Mouse (Mus musculus): Measurements from ENCODE around the gene Phlpp1. TPM values are rescaled to one million over a fixed set of nuclear protein-coding genes. Genes with fewer than 3 reads are reported as not detected.
A peak's percentile ranks its signal among the peaks of the same experiment; 100 is the strongest.

Gene Phlpp1
- polyA plus RNA-seq, 1 experiment from 2014 or later: 4.2 TPM

DNA sequence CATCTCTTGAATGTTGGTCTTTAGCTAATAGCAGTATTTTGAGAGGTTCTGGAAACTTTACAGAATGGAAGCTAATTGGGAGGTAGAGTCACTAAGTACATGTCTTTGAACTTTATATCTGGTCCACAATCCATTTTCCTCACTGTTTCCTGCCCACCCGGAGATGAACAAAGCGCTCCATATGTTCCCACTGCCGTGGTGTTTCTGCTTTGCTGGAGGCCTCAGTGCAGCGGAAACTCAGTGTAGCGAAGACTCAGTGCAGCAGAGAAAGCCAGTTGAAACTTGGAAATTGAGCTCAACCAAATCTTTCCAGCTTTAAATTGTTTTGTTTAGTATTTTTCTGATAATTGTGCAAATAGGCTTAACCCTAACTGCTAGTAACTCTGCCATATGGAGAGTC lies 26.4 kb downstream of the Phlpp1 start:
- H3K4me1 ChIP-seq (replicated peaks): peaks cover 63% of the 10 kb centered on the region
- H3K36me3 ChIP-seq: no peaks in the 10 kb centered on the region
- no peak overlapping the region for H3K4me2 ChIP-seq
- WGBS: 71% methylated on average over 5 of the region's 5 CpGs
- H3K9ac ChIP-seq: no peak overlapping the region
- no peak overlapping the region; the same call in 1 of the 2 replicates for H3K27ac ChIP-seq
- no peaks in the 10 kb centered on the region for H3K9me3 ChIP-seq (replicated peaks)
- ATAC-seq (replicated peaks; ENCODE audit: insufficient number of reproducible peaks, insufficient read depth, low FRiP score, low read depth): no peak
- H3K4me3 ChIP-seq: no peak overlapping the region
- no peaks in the 10 kb centered on the region for H3K27me3 ChIP-seq

DNA sequence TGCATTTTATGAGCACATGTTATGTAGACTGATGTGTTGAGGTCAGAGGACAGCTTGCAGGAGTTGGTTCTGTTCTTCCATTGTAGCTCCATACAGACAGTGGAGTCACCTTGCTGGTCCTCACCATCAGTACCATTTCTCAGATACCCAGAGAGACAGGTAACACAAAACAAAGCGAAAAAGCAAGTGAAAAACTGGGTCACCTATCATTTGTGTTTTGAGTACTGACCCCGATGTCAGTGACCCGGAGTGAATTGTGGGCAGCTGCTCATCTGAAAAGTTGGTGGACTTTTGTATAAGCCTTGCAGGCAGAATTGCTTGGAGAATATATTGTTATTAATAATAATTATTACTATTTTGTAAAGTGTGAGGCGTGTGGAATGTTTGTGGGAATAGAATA lies 27.6 kb downstream of the Phlpp1 start:
- ATAC-seq (replicated peaks; ENCODE audit: insufficient number of reproducible peaks, insufficient read depth, low FRiP score, low read depth): no peak
- Histone ChIP-seq H3K27me3 (no peaks in the 10 kb centered on the region), H3K36me3 (no peaks in the 10 kb centered on the region), H3K4me1 (replicated peaks) (peaks cover 62% of the 10 kb centered on the region), H3K27ac (peak overlapping the region; percentile 87), H3K9me3 (replicated peaks) (no peaks in the 10 kb centered on the region), H3K4me2 (no peak overlapping the region), H3K4me3 (no peak overlapping the region), H3K9ac (no peak overlapping the region)
- WGBS: 81% methylated on average over 4 of the region's 4 CpGs

DNA sequence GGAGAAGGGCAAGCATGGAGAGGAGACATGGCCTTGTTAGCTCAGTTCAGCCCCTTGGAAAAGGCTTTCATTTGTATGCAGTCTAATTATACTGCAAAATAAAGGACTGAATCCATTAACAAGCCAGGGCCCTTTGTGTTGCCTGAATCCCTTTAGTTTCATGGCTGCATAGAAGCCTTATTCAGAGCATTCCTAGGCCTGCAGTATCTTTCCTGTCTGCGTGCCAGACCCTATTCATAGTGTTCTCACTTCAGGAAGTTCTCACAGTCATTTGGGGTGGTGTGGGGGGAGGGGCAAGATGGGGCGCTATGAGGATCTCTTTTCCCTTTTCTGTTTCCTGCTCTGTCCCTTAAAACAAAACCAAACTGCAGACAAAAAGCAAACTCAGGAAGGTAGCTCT lies 28.1 kb downstream of the Phlpp1 start:
- peak overlapping the region; percentile 37 for H3K4me2 ChIP-seq
- H3K9ac ChIP-seq: no peak overlapping the region
- peak; percentile 65 for ATAC-seq (replicated peaks; ENCODE audit: insufficient number of reproducible peaks, insufficient read depth, low FRiP score, low read depth)

DNA sequence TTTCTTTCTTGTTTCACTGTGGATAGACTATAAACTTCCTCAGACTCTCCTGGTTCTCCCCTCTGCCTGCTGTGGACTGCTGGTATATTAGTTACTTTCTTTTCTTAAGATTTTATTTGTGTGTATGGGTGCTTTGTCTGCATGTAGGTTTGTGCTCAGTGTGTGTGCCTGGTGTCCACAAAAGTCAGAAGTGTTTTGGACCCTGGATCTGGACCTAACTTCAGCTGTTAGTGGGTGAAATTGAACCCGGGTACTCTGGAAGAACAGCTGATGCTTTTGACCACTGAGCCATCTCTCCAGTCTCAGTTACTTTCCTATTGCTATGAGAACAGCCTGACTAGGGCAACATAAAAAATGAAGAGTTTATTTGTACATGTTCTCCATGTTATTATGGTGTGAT lies 29.5 kb downstream of the Phlpp1 start:
- Histone ChIP-seq H3K36me3 (no peaks in the 10 kb centered on the region), H3K4me2 (no peak overlapping the region), H3K4me3 (no peak overlapping the region), H3K9me3 (replicated peaks) (no peaks in the 10 kb centered on the region), H3K9ac (no peak overlapping the region), H3K4me1 (replicated peaks) (peaks cover 69% of the 10 kb centered on the region), H3K27me3 (no peaks in the 10 kb centered on the region), H3K27ac (peak overlapping the region; percentile 24; the same call in 1 of the 2 replicates)
- ATAC-seq (replicated peaks; ENCODE audit: insufficient number of reproducible peaks, insufficient read depth, low FRiP score, low read depth): no peak
- WGBS: 84% methylated on average over 1 of the region's 1 CpGs

More for the DNA sequence above, 28.1 kb downstream of the Phlpp1 start:
- peaks cover 65% of the 10 kb centered on the region for H3K4me1 ChIP-seq (replicated peaks)
- H3K4me3 ChIP-seq: no peak overlapping the region
- no peaks in the 10 kb centered on the region for H3K36me3 ChIP-seq
- H3K27me3 ChIP-seq: no peaks in the 10 kb centered on the region
- H3K9me3 ChIP-seq (replicated peaks): no peaks in the 10 kb centered on the region
- peak overlapping the region; percentile 87 for H3K27ac ChIP-seq
- WGBS: 7% methylated on average over 2 of the region's 2 CpGs

DNA sequence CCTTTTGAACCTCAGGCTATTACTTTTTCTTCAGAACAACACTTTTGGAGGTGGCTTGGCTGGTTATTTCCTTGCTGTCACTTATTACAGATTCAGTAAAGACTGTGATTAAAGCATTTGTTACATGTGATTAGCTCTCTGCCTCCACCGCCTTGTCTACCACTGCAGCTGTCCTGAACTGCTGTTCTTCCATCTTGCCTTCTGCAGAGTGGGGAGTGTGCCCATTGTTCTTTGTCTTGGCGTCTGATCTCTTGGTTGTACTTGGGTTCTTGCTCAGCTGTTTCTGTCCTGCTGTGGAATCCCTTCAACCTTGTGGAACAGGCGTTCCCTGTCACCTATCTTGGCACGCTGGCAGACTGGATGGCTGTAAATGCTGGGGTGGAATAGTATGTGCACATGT lies 30.4 kb downstream of the Phlpp1 start:
- no peak overlapping the region for H3K4me3 ChIP-seq
- H3K4me2 ChIP-seq: no peak overlapping the region
- H3K9ac ChIP-seq: no peak overlapping the region
- H3K27ac ChIP-seq: peak overlapping the region; percentile 83
- no peak for ATAC-seq (replicated peaks; ENCODE audit: insufficient number of reproducible peaks, insufficient read depth, low FRiP score, low read depth)
- WGBS: 51% methylated on average over 4 of the region's 4 CpGs
- H3K4me1 ChIP-seq (replicated peaks): peaks cover 76% of the 10 kb centered on the region
- H3K9me3 ChIP-seq (replicated peaks): no peaks in the 10 kb centered on the region
- H3K36me3 ChIP-seq: no peaks in the 10 kb centered on the region
- H3K27me3 ChIP-seq: no peaks in the 10 kb centered on the region

DNA sequence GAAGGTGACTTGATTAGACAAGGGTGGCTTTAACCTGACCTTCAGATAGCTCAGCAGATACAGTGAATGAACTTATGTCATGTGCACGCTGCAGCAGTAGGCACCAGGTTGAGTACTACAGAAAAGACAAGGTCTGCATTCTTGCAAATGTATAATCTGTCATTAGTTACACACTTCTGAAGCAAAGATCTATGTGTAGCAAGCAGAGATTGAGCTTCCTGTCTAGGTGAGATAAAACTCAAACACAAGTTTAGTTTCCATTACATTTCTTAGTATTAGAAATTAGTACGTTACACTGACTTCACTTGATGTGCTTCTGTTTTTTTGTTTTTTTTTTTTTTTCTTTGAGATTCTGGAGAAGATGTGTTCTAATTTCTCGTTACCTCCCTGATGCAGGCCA lies 32.4 kb downstream of the Phlpp1 start:
- H3K27me3 ChIP-seq: no peaks in the 10 kb centered on the region
- H3K4me2 ChIP-seq: peak overlapping the region; percentile 51
- H3K4me1 ChIP-seq (replicated peaks): peaks cover 78% of the 10 kb centered on the region
- no peaks in the 10 kb centered on the region for H3K9me3 ChIP-seq (replicated peaks)
- H3K4me3 ChIP-seq: no peak overlapping the region
- no peak for ATAC-seq (replicated peaks; ENCODE audit: insufficient number of reproducible peaks, insufficient read depth, low FRiP score, low read depth)
- no peak overlapping the region for H3K9ac ChIP-seq
- WGBS: 25% methylated on average over 3 of the region's 3 CpGs
- H3K36me3 ChIP-seq: no peaks in the 10 kb centered on the region
- H3K27ac ChIP-seq: peak overlapping the region; percentile 83

DNA sequence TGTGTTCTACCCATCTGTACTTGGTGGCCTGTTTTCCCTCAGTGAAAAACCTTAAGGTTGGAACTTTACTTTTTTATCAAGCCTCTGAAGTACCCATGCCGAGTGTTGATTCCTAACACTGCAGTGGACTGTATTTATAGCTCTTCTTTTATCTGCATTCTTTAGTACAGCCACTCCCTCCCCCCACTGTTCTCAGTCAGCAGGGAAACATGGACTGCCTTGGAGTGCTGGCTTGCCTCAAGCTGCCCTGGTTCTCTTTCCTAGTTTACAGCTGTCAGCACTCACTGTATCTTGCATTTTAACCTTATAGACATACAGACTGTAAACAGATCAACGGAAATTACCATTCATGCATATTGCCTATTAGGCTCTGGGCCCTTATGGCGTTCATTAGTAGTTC lies 32.8 kb downstream of the Phlpp1 start:
- H3K27me3 ChIP-seq: no peaks in the 10 kb centered on the region
- H3K4me1 ChIP-seq (replicated peaks): peaks cover 74% of the 10 kb centered on the region
- no peak overlapping the region for H3K4me3 ChIP-seq
- H3K9ac ChIP-seq: no peak overlapping the region
- H3K27ac ChIP-seq: peak overlapping the region; percentile 83
- H3K36me3 ChIP-seq: no peaks in the 10 kb centered on the region
- ATAC-seq (replicated peaks; ENCODE audit: insufficient number of reproducible peaks, insufficient read depth, low FRiP score, low read depth): peak; percentile 87
- no peaks in the 10 kb centered on the region for H3K9me3 ChIP-seq (replicated peaks)
- 24% methylated on average over 3 of the region's 3 CpGs for WGBS
- peak overlapping the region; percentile 51 for H3K4me2 ChIP-seq

DNA sequence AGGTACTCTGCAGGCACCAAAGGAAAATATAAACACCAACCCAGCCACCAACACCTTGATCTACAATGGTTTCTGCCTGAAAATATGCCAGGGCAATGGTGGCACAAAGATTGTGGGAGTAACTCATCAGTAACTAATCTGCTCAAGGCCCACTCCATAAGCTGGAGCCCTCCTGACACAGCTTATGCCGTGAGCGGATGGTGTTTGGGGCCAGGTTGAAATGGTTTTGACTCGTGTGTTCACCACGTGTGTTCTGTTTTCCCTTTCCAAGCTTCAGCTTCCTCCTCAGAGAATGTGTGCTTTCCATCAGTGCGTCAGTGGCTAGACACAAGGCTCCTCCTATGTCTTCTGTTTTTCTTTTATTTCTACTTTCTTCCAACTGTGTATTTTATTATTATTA lies 37.0 kb downstream of the Phlpp1 start:
- Histone ChIP-seq H3K4me3 (no peak overlapping the region), H3K9me3 (replicated peaks) (no peaks in the 10 kb centered on the region), H3K27ac (no peak overlapping the region), H3K4me1 (replicated peaks) (peaks cover 54% of the 10 kb centered on the region), H3K36me3 (no peaks in the 10 kb centered on the region), H3K27me3 (no peaks in the 10 kb centered on the region), H3K9ac (no peak overlapping the region), H3K4me2 (no peak overlapping the region)
- no peak for ATAC-seq (replicated peaks; ENCODE audit: insufficient number of reproducible peaks, insufficient read depth, low FRiP score, low read depth)
- WGBS: 62% methylated on average over 5 of the region's 5 CpGs

DNA sequence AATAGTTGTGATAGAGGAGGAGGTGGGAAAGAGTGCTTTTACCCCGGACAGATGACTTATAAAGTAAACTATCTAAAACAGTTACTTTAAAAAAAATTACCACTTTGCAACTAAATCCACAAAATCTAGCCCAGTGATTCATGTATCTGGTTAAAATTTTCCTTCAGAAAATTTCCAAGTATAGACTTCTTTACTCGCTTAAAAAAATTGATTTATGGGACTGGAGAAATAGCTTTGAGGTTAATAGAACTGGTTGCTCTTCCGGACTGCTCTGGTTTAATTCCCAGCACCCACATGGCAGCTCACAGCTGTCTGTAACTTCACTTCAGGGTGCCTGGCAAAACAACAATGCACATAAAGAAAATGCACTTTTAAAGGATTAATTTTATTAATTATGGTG lies 38.9 kb downstream of the Phlpp1 start:
- no peak overlapping the region for H3K4me3 ChIP-seq
- H3K4me2 ChIP-seq: no peak overlapping the region
- no peaks in the 10 kb centered on the region for H3K9me3 ChIP-seq (replicated peaks)
- no peak overlapping the region for H3K9ac ChIP-seq
- ATAC-seq (replicated peaks; ENCODE audit: insufficient number of reproducible peaks, insufficient read depth, low FRiP score, low read depth): no peak
- 83% methylated on average over 3 of the region's 3 CpGs for WGBS
- no peak overlapping the region for H3K27ac ChIP-seq
- peaks cover 40% of the 10 kb centered on the region for H3K4me1 ChIP-seq (replicated peaks)
- no peaks in the 10 kb centered on the region for H3K36me3 ChIP-seq
- no peaks in the 10 kb centered on the region for H3K27me3 ChIP-seq

DNA sequence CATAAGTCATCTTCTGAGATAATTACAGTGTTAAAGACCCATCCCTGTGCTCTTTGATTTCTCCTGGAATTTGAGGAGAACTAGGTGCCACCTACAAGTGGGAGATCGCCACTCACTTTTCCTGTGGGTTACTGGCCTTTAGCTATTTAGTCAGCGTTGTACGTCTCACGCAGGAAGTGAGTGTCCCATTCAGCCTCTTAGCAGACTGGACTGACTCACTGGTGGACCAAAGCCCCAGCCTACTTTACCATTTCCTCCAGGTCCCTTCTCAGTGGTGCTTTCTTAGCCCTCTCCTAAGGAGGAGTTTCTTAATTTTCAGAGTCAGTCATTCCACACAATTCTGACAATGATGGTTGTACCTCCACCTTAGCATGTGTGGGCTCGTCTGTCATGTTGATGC lies 39.6 kb downstream of the Phlpp1 start:
- no peaks in the 10 kb centered on the region for H3K9me3 ChIP-seq (replicated peaks)
- 85% methylated on average over 5 of the region's 5 CpGs for WGBS
- 0 out of 2 replicates have a peak overlapping the region, but pooled peaks have one; percentile 3 for H3K27ac ChIP-seq
- H3K4me1 ChIP-seq (replicated peaks): peaks cover 36% of the 10 kb centered on the region
- H3K9ac ChIP-seq: no peak overlapping the region
- H3K4me2 ChIP-seq: no peak overlapping the region
- H3K36me3 ChIP-seq: no peaks in the 10 kb centered on the region
- no peaks in the 10 kb centered on the region for H3K27me3 ChIP-seq
- H3K4me3 ChIP-seq: no peak overlapping the region
- ATAC-seq (replicated peaks; ENCODE audit: insufficient number of reproducible peaks, insufficient read depth, low FRiP score, low read depth): no peak

DNA sequence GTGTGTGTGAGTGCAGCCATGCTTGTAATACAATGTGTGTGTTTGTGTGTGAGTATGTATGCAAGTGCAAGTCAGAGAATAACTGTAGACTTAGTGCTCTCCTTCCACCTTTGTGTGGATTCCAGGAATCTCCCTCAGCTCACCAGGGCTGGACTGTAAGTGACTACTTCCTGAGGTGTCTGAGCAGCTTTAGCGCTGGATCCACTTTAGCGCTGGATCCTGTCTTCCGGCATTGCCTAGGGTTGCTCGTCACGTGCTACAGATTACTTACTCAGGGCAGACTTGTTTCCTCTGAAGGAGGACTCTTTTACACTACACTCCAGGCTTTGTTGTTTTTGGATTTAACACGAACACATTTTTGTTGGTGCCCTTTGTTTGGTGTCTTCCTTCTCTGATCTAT lies 48.9 kb downstream of the Phlpp1 start:
- peaks cover 18% of the 10 kb centered on the region for H3K4me1 ChIP-seq (replicated peaks)
- no peak for ATAC-seq (replicated peaks; ENCODE audit: insufficient number of reproducible peaks, insufficient read depth, low FRiP score, low read depth)
- no peaks in the 10 kb centered on the region for H3K27me3 ChIP-seq
- no peaks in the 10 kb centered on the region for H3K36me3 ChIP-seq
- H3K9me3 ChIP-seq (replicated peaks): 0 out of 2 replicates have a peak, but pooled peaks cover 2% of the 10 kb centered on the region
- H3K27ac ChIP-seq: no peak overlapping the region
- H3K4me2 ChIP-seq: no peak overlapping the region
- WGBS: 47% methylated on average over 6 of the region's 6 CpGs
- H3K4me3 ChIP-seq: no peak overlapping the region
- no peak overlapping the region for H3K9ac ChIP-seq

DNA sequence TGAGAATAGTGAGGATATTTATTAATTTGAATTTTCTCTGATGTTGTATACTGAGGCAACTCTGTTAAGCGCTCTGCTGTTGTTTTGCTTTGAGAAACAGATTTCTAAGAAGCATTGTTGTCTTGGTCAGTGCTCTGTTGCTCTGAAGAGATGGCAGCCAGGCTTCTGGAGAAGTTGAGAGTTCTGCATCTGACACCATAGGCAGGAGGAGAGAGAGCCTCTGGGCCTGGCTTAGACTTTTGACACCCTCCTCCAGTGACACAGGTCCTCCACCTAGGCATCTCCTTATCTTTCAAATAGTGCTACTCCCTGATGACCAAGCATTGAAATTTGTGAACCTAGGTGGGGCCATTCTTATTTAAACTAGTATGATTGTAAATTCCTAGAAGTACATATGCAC lies 49.8 kb downstream of the Phlpp1 start:
- WGBS: 97% methylated on average over 1 of the region's 1 CpGs
- no peaks in the 10 kb centered on the region for H3K27me3 ChIP-seq
- H3K9ac ChIP-seq: no peak overlapping the region
- H3K4me3 ChIP-seq: no peak overlapping the region
- peaks cover 18% of the 10 kb centered on the region for H3K4me1 ChIP-seq (replicated peaks)
- no peaks in the 10 kb centered on the region for H3K36me3 ChIP-seq
- no peak overlapping the region for H3K4me2 ChIP-seq
- 0 out of 2 replicates have a peak, but pooled peaks cover 2% of the 10 kb centered on the region for H3K9me3 ChIP-seq (replicated peaks)
- no peak for ATAC-seq (replicated peaks; ENCODE audit: insufficient number of reproducible peaks, insufficient read depth, low FRiP score, low read depth)
- no peak overlapping the region for H3K27ac ChIP-seq

Measured in heart, embryonic 15.5 days (tissue).